Mouse (Mus musculus) left cerebral cortex, postnatal 4 days (tissue): Measurements from ENCODE around the gene Ahnak2. TPM values are rescaled to one million over a fixed set of nuclear protein-coding genes. Genes with fewer than 3 reads are reported as not detected.
A peak's percentile ranks its signal among the peaks of the same experiment; 100 is the strongest.
"Not testable (repeated sequence)": the region's sequence is repeated elsewhere in the genome, so short reads cannot be mapped to it uniquely, and the experiment has no call there.

ENCODE experiments used
- DNase-seq: peaks from one replicate; pipeline ENCODE4 v3.0.0-alpha.2; 2022
- intact Hi-C: fragments of 180-260 bp; cut with DNase I; formaldehyde crosslinking; loops from one replicate; pipeline ENCODE4 v1.15.1; 2025
- total RNA-seq, 2 experiments: library from RNA; stranded (reverse); gene quantifications; 2 replicates each; pipeline ENCODE4 v1.2.3; 2021

Ahnak2 gene
- total RNA-seq, 2 experiments from 2014 or later: 28.1 to 28.2 TPM

GRCm38 (mm10) chr12:112821974-112822373, 19.5 kb upstream of the Ahnak2 start:
- intact Hi-C loops: no loop called here
- no peak for DNase-seq

DNA sequence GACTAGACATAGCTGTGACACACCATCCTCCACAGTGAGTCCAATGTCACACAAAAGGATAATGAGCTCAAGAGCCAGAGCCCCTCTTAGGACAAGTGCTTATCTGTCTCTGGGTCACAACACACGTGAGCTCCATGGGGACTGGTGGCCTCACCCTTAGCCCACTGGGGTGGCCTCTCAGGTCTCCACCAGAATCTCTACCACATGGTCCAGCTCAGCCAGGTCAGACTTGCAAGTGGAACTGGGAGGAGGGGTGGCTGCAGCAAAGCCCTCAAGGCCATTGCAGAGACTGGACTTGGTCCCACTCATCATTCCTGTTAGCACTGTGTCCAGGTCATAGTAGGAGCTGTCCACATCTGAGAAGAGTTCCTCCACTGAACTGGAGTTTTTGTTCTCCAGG, 18.8 kb upstream of the Ahnak2 start:
- DNase-seq: no peak

GRCm38 (mm10) chr12:112820401-112820999, 18.0 kb upstream of the Ahnak2 start:
- no peak for DNase-seq
- intact Hi-C loops: no loop called here

More for the DNA sequence above, 18.8 kb upstream of the Ahnak2 start:
- intact Hi-C loops: no loop called here

DNA sequence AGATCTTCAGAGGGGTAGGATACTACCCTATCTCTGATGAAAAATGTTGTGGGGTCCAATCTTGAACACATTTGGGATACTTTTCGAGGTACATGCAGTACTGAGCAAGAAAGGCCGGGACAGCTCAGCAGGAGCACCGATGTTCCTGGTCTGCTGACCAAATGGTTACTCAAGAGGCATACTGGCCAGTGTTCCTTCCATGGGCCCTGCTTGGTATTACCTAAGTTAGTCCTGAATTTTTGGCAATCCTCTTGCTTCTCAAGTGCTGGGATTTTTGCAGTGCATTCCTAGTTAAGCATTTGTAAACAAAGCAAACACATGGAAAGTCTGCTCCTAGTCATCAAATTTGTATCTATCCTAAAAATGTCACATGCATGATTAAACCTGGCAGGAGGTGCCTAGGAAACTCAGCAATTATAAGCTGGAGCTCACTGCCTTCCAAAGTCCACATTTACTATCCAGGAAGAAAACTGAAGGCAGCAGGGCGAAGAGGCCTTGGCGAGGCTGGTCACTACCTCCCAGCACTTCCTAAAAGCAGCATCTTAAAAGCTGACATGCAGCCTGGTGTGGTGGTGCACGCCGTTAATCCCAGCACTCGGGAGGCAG, 16.7 kb upstream of the Ahnak2 start:
- intact Hi-C loops: no loop called here
- no peak for DNase-seq

- DNase-seq, intact Hi-C loops: not testable (repeated sequence)
Observed at GRCm38 (mm10) chr12:112816866-112817265, 14.4 kb upstream of the Ahnak2 start.

GRCm38 (mm10) chr12:112816294-112816693, 13.8 kb upstream of the Ahnak2 start:
- intact Hi-C loops: no loop called here
- peak; percentile 48 for DNase-seq

DNA sequence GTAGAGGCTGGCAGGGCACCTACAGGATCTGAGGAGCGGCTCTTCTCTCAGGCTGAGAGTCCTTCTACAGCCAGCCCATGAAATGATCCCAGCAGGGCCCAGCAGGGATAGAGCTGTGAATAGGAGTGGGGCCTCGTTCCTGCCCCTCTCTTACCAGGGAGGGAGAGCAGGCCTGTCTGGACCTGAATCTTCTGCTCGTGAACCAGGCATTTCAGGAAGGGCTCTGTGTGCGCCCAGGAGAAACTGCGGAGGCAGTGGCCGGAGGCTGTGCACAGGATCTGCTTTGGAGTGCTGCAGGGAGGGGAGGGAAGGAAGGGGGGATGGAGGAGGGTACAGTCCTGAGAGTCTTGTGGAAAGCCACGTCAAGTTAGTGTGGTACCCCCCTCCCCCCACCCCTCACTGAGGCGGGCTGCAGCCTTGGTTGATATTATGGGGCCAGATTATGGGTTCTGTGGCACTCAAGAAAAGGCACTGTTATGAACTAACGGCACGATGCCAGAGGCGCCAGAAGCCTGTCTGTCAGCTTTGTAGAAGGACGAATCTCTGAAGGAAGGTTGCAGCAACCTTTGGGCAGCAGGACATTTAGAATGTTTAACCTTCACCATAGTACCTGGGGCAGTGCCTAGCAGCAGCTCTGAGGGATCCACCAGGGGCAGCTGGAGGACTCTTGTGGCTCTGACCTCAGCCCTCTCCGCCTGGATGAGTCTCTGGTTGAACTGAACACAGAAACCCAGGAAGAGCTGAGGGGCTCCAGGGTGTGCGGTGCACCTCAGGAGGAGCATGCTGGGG, 12.4 kb upstream of the Ahnak2 start:
- intact Hi-C loops: no loop called here
- DNase-seq: no peak

DNA sequence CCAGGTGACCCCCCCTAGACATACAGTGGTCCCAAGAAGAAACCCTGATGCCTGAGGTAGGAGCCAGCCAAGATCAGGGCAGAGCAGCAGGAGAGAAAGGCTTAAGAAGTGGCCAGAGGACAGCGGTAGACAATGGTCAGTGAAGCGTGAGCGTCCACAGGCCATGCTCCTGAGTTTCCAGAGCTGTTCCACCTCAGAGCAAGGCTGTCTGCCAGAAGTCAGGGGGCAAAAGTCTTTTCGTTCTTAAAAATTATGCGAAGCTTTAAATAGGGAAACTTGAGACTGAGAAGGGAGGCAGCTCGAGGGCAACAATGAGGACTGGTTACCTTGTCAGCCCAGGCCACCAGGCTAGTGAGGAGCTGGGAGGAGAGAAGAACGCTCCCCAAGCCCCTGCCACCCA, 10.9 kb upstream of the Ahnak2 start:
- intact Hi-C loops: no loop called here
- DNase-seq: no peak

- intact Hi-C loops: no loop called here
- no peak for DNase-seq
Observed at GRCm38 (mm10) chr12:112810092-112810885, 7.8 kb upstream of the Ahnak2 start.

- DNase-seq: no peak
- intact Hi-C loops: no loop called here
Observed at GRCm38 (mm10) chr12:112809641-112810040, 7.2 kb upstream of the Ahnak2 start.

- DNase-seq: peak; percentile 94
- intact Hi-C loops: no loop called here
Observed at GRCm38 (mm10) chr12:112808587-112809364, 6.3 kb upstream of the Ahnak2 start, which contains the start of gene Clba1. Gene Clba1, plus strand, starts transcription at chr12:112808937.

- intact Hi-C loops: no loop called here
Observed at GRCm38 (mm10) chr12:112808212-112808586, 5.7 kb upstream of the Ahnak2 start.

GRCm38 (mm10) chr12:112807796-112808195, 5.3 kb upstream of the Ahnak2 start:
- DNase-seq: no peak
- intact Hi-C loops: no loop called here

More at GRCm38 (mm10) chr12:112808212-112808586, 5.7 kb upstream of the Ahnak2 start:
- DNase-seq: no peak

GRCm38 (mm10) chr12:112806044-112806443, 3.6 kb upstream of the Ahnak2 start:
- intact Hi-C loops: no loop called here
- no peak for DNase-seq

DNA sequence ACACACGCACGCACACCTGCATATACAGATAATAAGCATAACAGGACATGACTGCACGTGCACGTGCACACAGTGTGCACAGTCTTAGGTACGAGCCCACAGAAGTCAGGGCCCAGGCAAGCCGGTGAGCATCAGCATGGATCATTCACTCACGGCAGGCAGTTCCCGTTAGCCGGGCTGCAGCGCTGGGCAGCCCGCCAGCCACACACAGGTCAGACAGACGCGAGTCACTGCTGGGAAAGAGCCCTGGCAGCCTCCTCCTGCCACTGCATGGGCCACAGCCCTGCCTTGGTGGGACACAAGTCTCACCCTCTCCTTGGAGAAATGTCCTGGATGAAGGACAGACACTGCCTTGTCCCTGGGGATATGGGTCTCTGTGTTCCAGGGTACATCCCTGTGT, 1.6 kb upstream of the Ahnak2 start:
- DNase-seq: peak; percentile 67
- intact Hi-C loops: no loop called here

- no peak for DNase-seq
- intact Hi-C loops: no loop called here
Observed at GRCm38 (mm10) chr12:112802917-112803316, 460 bp upstream of the Ahnak2 start.

DNA sequence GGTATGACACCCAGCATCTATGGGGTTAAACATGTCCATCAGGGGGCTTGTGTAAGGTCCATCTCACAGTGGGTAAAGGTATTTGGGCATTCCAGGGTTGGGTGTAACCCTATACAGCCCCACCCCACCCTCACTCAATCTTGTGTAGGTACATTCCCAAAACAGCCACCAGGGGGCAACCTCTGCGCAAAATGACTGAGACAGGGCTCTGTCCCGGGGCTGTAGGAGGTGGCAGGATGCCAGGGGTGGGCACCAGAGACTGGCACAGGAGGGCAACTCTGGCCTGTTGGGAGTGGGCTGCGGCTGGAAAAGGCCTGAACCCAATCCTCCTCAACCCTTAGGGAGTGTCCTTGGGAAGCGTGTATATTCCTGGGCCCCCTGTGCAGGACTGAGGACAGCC, 2.0 kb downstream of the Ahnak2 start:
- intact Hi-C loops: no loop called here

DNA sequence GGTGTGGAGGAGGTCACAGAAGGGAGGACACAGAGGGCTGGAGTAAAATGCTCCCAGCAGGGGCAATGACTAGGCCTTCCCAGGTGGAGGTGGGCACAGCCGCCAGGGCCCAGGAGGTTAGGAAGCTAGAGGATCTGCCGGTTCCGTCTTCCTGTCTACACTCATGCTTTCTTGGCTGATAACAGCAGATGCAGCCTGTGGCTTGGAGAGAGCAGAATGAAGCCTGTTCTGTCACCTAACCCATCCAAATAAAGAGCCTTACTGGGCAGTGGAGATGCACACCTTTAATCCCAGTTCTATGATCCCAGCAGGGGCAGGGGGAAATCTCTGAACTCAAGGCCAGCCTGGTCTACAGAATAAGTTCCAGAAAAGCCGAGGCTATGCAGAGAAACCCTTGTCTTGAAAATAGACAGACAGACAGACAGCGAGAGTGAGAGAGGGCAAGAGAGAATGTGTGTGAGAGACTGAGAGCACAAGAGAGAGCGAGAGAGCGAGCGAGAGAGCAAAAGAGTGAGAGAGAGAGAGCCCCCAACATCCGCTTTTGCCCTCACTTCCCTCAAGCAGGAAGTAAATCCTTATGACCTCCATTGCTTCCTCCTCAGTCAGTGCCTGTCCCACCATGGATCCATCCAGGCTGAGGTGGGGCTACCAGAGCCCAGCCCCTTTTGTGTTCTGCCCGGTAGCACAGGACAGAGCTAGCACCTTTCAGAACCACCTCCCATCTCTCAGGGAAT, 3.1 kb downstream of the Ahnak2 start:
- intact Hi-C loops: no loop called here
- DNase-seq: no peak

More for the DNA sequence above, 2.0 kb downstream of the Ahnak2 start:
- peak; percentile 85 for DNase-seq

DNA sequence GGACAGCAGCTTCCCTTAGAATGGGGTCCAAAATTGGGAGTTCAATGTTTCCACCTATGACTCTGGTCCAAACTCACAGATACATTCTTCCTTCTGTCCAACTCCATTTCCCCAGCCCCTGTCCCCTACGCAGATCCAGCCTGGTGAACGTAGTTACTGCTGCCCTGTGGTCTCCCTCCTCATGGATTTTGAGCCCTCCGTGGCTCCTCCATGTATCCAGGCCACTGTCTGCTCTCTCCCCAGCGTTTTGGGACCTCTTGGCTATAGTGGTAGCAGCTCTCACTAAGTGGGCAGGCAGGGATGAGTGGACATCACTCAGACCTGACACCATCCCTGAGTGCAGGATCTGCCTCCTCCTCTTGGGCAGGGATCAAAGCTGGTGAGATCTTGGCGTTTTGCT, 3.7 kb downstream of the Ahnak2 start:
- intact Hi-C loops: no loop called here
- DNase-seq: no peak

- intact Hi-C loops: no loop called here
- DNase-seq: no peak
Observed at GRCm38 (mm10) chr12:112798332-112798681, 4.2 kb downstream of the Ahnak2 start.
